Mouse (Mus musculus): ENCODE data around the gene Tnfrsf1b.
A peak's percentile ranks its signal among the peaks of the same experiment; 100 is the strongest.

The Tnfrsf1b gene

DNA sequence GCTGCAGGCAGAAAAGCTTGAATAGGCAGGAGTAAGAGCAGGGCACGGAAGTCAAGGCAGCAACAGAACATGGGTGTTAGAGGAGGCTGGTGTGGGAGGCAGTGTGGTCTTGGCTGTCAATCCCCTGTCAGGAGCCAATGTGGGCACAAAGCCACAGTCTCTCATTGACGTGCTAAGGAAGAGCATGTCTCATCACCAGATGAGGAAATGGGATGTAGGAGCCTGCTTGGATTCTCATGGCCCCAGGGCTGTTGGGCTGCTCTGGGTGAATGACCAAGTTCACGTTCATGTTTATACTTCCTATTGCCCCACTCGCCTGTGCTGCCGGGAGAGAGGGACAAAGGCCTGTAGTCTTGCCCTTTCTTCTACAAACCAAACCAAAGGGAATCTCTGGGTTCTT lies 28.8 kb downstream of the Tnfrsf1b start:
- DNase-seq, result no peak

DNA sequence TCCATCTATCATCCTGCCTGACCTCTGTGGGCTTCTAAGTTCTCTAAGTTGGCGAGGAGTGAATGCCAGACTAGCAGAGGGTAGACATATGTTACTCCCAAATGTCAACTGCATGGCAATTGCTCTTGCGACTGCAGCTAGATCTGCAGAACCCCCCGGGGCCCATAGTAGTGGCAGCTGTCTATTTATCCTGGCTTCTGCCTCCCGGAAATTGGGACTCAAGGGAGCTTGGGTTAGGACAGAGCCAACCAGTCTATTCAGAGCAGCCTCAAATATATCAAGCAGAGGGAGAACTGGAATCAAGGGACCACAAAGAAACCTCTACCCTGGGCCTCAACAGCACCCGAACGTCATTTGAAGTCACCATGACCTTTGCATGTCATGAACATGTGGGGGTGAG lies 29.6 kb downstream of the Tnfrsf1b start:
- DNase-seq, result no peak

DNA sequence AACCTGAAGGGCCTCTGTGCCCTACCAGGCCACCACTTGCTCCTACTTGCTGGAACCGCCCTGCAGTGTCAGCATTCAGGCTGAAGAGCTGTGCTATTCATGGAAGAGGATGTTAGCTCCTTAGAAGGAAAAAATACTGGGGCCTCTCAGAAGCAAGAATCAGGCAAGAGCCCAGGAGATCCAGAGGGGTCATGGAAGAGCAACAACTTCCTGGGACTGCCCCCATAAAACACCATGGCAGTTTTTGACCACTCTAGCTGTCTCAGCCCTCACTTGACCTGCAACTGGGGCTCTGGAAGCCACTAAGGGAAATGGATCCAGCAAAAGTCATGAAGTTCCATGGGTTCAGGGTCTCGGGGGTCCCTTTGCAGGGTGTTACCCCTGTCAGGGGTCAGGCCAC lies 31.3 kb downstream of the Tnfrsf1b start:
- DNase-seq, result no peak

- DNase-seq, result no peak
These were observed 31.9 kb downstream of the Tnfrsf1b start for GRCm38 (mm10) chr4:145214786-145215174.

GRCm38 (mm10) chr4:145213999-145214785 lies 32.5 kb downstream of the Tnfrsf1b start:
- DNase-seq, result peak; percentile 76

DNA sequence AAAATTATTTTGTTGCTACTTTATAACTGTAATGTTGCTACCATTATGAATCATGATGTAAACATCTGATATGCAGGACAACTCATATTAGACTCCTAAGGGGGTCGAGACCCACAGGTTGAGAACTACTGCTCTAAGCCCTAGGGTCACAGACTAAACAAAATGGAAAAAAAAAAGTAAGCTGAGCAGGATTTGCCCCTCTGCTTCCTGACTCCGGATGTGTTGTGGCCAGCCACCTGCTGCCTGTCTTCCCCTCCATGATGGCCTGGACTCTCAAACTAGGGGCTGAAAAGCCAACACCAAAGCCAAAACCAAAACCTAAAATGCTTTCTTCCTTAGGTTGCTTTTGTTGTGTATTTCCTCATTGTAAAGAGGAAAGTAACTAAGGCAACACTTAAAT lies 35.6 kb downstream of the Tnfrsf1b start:
- no peak for DNase-seq

- DNase-seq, result no peak
These were observed 36.1 kb downstream of the Tnfrsf1b start for GRCm38 (mm10) chr4:145210564-145210963.

- DNase-seq, result no peak
These were observed 37.0 kb downstream of the Tnfrsf1b start for GRCm38 (mm10) chr4:145209690-145210088.

GRCm38 (mm10) chr4:145209076-145209689 lies 37.5 kb downstream of the Tnfrsf1b start:
- DNase-seq, result no peak

DNA sequence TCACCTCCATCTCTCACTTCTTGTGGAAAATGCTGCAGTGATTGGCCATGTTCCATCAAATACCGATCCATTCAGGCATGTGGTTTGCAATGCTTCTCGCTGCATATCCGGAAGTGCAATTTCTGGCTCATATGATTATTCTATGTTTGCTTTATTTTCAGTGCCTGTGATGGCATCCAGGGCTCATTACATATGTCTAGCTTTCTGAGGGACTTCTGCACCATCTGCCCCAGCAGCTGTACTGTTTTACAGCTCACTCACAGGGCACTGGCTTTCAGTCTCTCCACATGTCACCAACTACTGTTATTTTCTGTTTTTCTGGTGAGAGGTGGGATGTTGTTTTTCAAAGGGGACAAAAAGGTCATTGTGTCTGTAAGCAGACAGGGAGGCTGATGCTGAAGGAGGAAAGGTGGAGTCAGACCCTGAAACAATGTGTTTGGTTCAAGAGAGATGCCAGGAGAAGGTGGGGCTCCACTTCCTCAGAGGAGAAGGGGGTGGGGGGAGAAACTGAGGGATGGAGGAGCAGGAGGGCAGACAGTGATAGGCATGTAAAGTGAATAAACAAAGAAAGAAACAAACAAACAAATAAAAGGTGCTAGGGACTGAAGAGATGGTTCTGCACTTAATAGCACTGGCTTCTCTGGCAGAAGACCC lies 38.8 kb downstream of the Tnfrsf1b start:
- no peak for DNase-seq

- DNase-seq, result no peak
These were observed 41.9 kb downstream of the Tnfrsf1b start for GRCm38 (mm10) chr4:145204779-145205178.

DNA sequence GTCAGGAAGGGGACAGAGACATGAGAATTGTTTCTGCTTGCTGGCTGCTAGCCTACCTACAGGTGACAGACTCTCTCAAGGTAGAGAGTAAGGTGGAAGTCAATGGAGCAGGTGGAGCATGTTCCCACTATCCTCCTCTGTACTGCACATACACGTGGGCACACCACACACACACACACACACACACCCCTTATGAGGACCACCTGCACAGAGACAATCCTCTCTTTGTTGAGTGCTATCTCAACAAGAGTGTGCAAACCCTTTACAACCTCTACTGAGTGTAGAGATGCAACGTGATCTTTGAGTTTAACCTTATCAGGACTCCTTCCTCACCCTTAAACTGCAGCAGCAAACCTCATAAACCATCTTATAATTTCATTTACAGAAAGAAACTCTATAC lies 43.4 kb downstream of the Tnfrsf1b start:
- DNase-seq, result no peak

DNA sequence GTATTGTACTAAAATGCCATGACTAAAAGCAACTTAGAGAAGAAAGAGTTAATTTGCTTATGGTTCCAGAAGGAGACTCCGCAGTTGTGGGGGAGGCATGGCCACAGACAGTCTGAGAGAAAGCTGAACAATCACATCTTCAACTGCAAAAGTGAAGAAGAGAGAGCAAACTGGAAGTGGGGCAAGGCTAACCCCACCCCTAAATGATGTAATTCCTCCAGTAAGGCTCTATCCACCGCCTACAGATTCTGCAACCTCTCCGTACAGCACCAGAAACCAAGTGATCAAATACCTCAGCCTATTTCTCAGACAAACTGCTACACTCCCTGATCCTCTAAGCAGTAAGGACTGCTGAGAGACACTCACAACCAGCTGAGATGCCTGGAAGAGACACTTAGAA lies 45.2 kb downstream of the Tnfrsf1b start:
- no peak for DNase-seq

DNA sequence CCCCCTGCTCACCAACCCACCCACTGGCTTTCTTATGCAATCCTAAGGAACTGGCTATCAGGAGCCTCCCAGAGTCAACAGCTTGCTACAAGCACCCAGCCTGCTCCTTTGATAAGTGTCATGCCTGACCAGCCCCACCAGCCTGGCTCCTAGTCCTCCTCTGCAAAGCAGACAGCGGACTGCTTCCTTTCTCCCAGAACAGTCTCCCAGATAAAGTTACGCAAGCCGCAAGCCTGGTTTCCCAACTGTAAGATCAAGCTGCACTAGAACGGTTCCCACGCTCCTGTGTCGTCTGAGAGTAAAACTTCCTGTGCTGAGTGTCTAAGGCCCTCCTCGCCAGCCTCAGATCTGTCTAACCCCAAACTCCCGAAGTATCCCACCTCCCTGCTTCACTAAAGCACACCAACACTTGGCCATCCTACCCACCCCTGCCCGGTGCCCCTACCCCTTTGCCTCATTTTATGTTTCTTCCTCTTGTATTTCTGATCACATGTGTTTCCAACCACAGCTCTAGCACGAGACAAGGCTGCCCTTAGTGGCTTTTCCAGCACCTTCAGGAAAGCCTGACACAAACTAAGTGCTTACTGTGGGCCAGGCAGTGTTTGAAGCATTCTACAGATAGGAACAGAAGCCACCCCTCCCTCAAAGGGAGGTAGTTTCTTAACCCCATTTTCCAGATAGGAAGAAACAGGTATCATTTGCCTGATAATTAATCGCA lies 46.5 kb downstream of the Tnfrsf1b start:
- DNase-seq, result no peak

DNA sequence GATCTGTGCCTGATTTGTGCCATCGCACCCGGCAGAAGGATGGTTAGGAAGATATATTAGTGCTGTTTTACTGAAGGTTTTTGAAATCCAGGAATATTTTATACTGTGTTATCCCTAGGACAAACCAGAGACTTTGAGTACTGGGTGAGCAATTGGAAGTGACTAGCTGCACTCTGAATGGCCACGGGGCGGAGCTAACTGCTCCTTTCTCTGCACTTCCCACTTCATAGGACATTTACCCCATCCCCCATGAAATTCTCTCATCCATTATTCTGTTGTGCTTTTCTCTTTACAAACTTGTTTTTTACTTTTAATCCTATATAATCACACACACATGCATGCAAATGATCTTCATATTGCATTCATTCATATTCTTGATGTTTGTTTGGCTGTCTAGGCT lies 50.1 kb downstream of the Tnfrsf1b start:
- DNase-seq, result no peak

GRCm38 (mm10) chr4:145195172-145195571 lies 51.5 kb downstream of the Tnfrsf1b start:
- DNase-seq, result no peak

DNA sequence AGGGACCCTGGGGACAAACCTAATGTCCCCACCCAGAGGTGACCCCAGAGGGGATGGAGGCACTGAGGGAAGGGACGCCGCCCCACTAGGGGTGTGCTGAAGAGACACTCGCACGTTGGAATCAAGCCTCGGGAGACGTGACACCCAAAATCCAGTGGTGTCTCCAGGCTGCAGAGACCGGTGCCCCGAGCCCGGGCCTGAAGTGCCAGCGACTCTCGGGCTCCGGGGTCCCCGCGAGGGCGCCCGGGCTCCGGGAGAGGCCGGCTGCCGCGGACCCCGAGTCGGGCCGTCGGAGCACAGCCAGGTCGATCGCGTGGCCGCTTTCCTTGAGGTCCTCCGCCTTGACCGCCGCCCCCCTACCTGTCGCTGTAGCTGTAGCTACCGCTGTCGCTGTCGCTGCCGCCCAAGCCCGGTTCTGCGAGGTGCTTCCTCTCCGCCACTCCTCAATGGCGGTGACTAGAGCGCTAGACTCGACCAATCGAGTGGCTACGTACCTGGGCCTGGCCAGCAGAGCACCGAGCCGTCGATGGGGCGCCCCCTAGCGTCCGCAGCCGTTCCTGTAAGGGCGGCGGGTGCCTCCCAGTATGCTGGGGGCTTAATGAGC lies 52.0 kb downstream of the Tnfrsf1b start, which contains the start of gene Vps13d:
Vps13d (minus strand) TSS at position 447 of the 604 bp plus-strand sequence.
- peak; percentile 88 for DNase-seq

GRCm38 (mm10) chr4:145193991-145194511 lies 52.6 kb downstream of the Tnfrsf1b start:
- peak; percentile 64 for DNase-seq

DNA sequence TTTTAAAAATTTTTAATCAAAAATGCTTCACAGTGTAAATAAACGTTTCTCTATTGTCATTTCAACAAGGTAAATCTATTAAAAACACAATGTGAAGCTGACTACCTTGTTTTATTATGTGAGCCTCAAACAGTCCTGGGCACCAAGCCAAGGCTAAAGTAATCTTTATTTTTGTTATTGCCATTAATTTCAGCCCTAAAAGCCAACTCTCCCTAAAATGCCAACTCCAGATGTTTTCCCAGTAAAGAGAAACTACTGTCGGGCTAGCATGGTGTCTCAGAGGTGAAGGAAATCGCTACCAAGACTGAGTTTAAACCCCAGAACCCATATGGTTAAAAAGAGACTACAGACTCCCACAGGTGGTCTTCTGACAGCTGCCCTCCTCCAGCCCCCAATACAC lies 53.3 kb downstream of the Tnfrsf1b start:
- DNase-seq, result peak; percentile 27

GRCm38 (mm10) chr4:145192686-145193085 lies 54.0 kb downstream of the Tnfrsf1b start:
- peak; percentile 42 for DNase-seq

- no peak for DNase-seq
These were observed 58.1 kb downstream of the Tnfrsf1b start for GRCm38 (mm10) chr4:145188561-145188960.

- no peak for DNase-seq
These were observed 59.1 kb downstream of the Tnfrsf1b start for GRCm38 (mm10) chr4:145187619-145188018.
